Mouse (Mus musculus): ENCODE results near the gene Nos1. TPM values are rescaled to one million over a fixed set of nuclear protein-coding genes. Genes with fewer than 3 reads are reported as not detected.
A peak's percentile ranks its signal among the peaks of the same experiment; 100 is the strongest.

Nos1 gene
- total RNA-seq (2021) = 10 to 100 TPM; 11.8 to 13.3 TPM
- long read RNA-seq, experiment 1, partial matches to known transcripts = 1 of 1 reads
- long read RNA-seq, experiment 1, other reads (novel, unspliced or antisense) = 0 of 1 reads
- long read RNA-seq, experiment 2, partial matches to known transcripts = 1 of 2 reads
- long read RNA-seq, experiment 2, other reads (novel, unspliced or antisense) = 1 of 2 reads

GRCm38 (mm10) chr5:117780681-117781080, at the start of gene Nos1:
TSS of gene Nos1 (plus strand) at chr5:117781032.
- DNase-seq (ENCODE audit: low spot score in 2 of 2) = peak in 1 of 2 experiments; percentile 41

- no peak for DNase-seq (ENCODE audit: low spot score in 2 of 2)
Observed at GRCm38 (mm10) chr5:117731311-117731710, 49.5 kb upstream of the Nos1 start.

- no peak for DNase-seq (ENCODE audit: low spot score in 2 of 2)
Observed at GRCm38 (mm10) chr5:117744654-117745178, 36.1 kb upstream of the Nos1 start.

- DNase-seq (ENCODE audit: low spot score in 2 of 2) = no peak
Observed at GRCm38 (mm10) chr5:117749353-117749752, 31.5 kb upstream of the Nos1 start.

- no peak for DNase-seq (ENCODE audit: low spot score in 2 of 2)
Observed at GRCm38 (mm10) chr5:117757696-117758482, 22.9 kb upstream of the Nos1 start.

- DNase-seq (ENCODE audit: low spot score in 2 of 2) = no peak
Observed at GRCm38 (mm10) chr5:117761181-117761832, 19.5 kb upstream of the Nos1 start.

GRCm38 (mm10) chr5:117764496-117764895, 16.3 kb upstream of the Nos1 start:
- no peak for DNase-seq (ENCODE audit: low spot score in 2 of 2)

GRCm38 (mm10) chr5:117779175-117779574, 1.7 kb upstream of the Nos1 start:
- peak in 1 of 2 experiments; percentile 39 for DNase-seq (ENCODE audit: low spot score in 2 of 2)

- no peak for DNase-seq (ENCODE audit: low spot score in 2 of 2)
Observed at GRCm38 (mm10) chr5:117781178-117781577, 346 bp downstream of the Nos1 start.

- no peak for DNase-seq (ENCODE audit: low spot score in 2 of 2)
Observed at GRCm38 (mm10) chr5:117790071-117790470, 9.2 kb downstream of the Nos1 start.

- no peak for DNase-seq (ENCODE audit: low spot score in 2 of 2)
Observed at GRCm38 (mm10) chr5:117791875-117792274, 11.0 kb downstream of the Nos1 start.

- no peak for DNase-seq (ENCODE audit: low spot score in 2 of 2)
Observed at GRCm38 (mm10) chr5:117800849-117801248, 20.0 kb downstream of the Nos1 start.

GRCm38 (mm10) chr5:117802071-117802521, 21.3 kb downstream of the Nos1 start:
- peak in 1 of 2 experiments; percentile 31 for DNase-seq (ENCODE audit: low spot score in 2 of 2)

- no peak for DNase-seq (ENCODE audit: low spot score in 2 of 2)
Observed at GRCm38 (mm10) chr5:117803551-117803950, 22.7 kb downstream of the Nos1 start.

- no peak for DNase-seq (ENCODE audit: low spot score in 2 of 2)
Observed at GRCm38 (mm10) chr5:117810930-117811329, 30.1 kb downstream of the Nos1 start.

GRCm38 (mm10) chr5:117818800-117819199, 38.0 kb downstream of the Nos1 start:
- no peak for DNase-seq (ENCODE audit: low spot score in 2 of 2)

GRCm38 (mm10) chr5:117820445-117820844, 39.6 kb downstream of the Nos1 start:
- DNase-seq (ENCODE audit: low spot score in 2 of 2) = no peak

GRCm38 (mm10) chr5:117823811-117824210, 43.0 kb downstream of the Nos1 start:
- DNase-seq (ENCODE audit: low spot score in 2 of 2) = no peak

GRCm38 (mm10) chr5:117824486-117824885, 43.7 kb downstream of the Nos1 start:
- no peak for DNase-seq (ENCODE audit: low spot score in 2 of 2)

- no peak for DNase-seq (ENCODE audit: low spot score in 2 of 2)
Observed at GRCm38 (mm10) chr5:117825336-117825735, 44.5 kb downstream of the Nos1 start.

GRCm38 (mm10) chr5:117827366-117827765, 46.5 kb downstream of the Nos1 start:
- no peak for DNase-seq (ENCODE audit: low spot score in 2 of 2)

- DNase-seq (ENCODE audit: low spot score in 2 of 2) = peak; percentile 41 to 65
Observed at GRCm38 (mm10) chr5:117836930-117837329, 56.1 kb downstream of the Nos1 start.

Data from gastrocnemius, postnatal 4 days (tissue).